12 mouse cellular contexts compared by ENCODE assay signal in the genomic region with DNA sequence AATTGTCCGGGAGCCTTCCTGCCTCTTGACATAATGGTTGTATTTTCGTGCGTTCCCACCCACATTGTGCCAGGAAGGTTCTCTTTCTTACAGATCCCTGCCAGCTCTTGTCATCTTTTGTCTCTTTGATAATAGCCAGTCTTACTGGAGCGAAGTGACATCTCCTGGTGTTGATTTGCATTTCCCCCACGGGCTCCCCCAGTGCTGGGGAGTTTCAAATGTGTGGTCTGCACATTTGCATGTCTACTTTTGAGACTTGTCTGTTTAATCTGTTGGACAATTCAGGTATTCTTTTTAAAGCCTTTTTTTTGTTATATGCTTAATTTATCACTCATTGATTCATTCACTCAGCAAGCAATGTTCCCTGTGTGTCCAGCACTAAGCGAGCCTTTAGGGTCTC.
"Had no signal": no experiment of that assay in that cellular context is flagged by ENCODE, and none has a peak within 500 bp of the region (broad histone marks: within the 10 kb centered on the region; RNA-seq: fewer than 3 reads in every experiment).

No protein-coding gene starts in this region.

- H3K27me3 ChIP-seq: limb, embryonic 13.5 days had no signal

- H3K27ac ChIP-seq: layer of hippocampus, adult 2 months; limb, embryonic 13.5 days; liver, embryonic 14.5 days had no signal

- DNase-seq: kidney, adult 11 months; kidney, adult 9 months; kidney, postnatal 10 days; kidney, postnatal 4 days; left cerebral cortex, postnatal 4 days; lung, adult 18-20 months; lung, postnatal 36 days; right cerebral cortex, adult 18-20 months; thymus, adult 18-20 months had no signal

- H3K4me2 ChIP-seq: limb, embryonic 13.5 days had no signal

- H3K9ac ChIP-seq: limb, embryonic 13.5 days; liver, embryonic 14.5 days had no signal

- H3K9me3 ChIP-seq: limb, embryonic 13.5 days had no signal

- H3K4me3 ChIP-seq: layer of hippocampus, adult 2 months; limb, embryonic 13.5 days had no signal

- H3K4me1 ChIP-seq: limb, embryonic 13.5 days had no signal

- H3K36me3 ChIP-seq: limb, embryonic 13.5 days had no signal
